Mouse (Mus musculus): ENCODE data around the gene Gpr107.

DNA sequence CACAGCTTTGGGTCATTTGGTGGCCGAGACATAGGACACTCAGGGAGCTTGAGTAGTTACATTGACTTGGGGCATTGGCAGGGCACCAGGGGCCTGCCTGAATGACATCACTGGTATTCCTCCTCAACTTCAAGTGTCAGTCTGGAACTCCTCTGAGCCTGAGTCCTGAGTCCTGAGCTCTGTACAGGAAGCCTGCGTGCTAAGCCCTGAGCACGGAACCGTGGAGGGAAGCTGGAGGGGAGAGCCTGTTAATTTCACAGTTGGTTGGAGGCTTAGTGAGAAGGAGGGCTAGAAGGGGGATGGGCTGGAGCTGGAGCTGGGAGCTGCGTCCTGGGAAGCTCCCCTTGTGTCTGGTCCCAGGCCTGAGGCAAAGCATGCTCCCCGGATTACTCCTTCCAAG is 115.3 kb downstream of the Gpr107 start:
- TF ChIP-seq CTCF (IDR thresholded peaks at IDR 0.05; ENCODE audit: control insufficient read depth, insufficient read depth, insufficient read length), result no peak
- no peak for TF ChIP-seq USF1 (IDR thresholded peaks at IDR 0.05; ENCODE audit: low read depth)
- no peak for TF ChIP-seq FOSL1 (IDR thresholded peaks at IDR 0.05; ENCODE audit: insufficient read depth, low read length, poor library complexity, severe bottlenecking)

Data from C2C12 (cell line).